Mouse (Mus musculus): ENCODE measurements around the gene Ngb.

Ngb gene

GRCm38 (mm10) chr12:87102165-87102631, at the start of gene Ngb:
Gene Ngb, minus strand, starts transcription at chr12:87102539.
- DNase-seq (ENCODE audit: low read depth): no peak

GRCm38 (mm10) chr12:87149471-87149870, 47.1 kb upstream of the Ngb start:
- no peak for DNase-seq (ENCODE audit: low read depth)

DNA sequence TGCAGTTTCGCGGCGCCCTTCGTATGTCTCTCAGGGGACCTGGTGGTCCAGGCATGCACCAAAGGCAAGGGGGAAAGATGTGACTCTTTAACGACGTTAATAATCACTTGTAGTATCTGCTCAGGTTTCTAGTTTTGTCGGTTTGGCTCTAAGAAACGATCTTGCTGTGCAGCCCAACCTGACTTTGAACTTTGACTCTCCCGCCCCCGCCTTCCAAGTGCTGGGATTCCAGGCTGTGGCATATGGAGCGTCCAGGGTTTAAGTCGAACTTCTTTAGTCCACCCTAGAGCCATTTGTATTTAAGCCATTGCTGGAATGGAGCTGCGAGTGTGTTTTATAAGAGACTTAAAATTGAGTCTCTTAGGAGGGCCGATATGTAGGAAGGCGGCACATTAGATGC, 45.8 kb upstream of the Ngb start:
- DNase-seq (ENCODE audit: low read depth): peak; percentile 33

DNA sequence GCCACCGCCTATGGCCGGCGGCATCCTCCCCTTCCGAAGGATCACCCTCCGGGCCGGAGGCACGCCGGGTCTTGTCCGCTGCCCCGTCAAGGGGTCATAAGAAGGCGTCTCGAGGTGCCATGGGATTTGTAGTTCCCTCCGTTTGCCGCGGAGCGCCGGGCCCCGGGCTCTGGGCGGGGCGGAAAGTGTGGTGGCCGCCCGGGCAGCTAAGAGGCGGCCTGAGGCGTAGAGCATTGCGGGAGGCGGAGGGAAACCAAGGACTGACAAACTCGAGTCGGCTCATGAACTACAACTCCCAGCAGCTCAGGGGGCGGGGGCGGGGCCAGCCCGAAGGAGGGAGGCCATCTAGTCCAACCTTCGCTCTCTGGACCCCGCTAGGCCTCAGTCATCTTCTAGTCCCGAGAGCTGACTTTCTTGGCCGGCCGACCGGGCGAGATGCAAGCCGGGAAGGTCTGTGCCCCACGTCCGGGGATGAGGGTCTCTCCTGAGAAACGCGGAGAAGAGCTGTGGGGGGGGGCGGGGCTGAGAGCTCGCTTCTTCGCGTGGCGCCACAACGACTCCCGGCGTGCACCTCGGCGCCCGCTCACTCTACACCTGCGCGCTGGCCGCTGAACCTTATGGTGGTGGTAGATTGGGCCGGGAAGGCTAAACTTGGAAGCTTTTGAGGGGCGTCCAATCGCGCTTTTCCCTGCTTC, 45.2 kb upstream of the Ngb start, which contains the start of gene Pomt2:
Gene Pomt2 (minus strand): TSS at position 574 of the 695 bp plus-strand sequence.
- DNase-seq (ENCODE audit: low read depth): peak; percentile 97

DNA sequence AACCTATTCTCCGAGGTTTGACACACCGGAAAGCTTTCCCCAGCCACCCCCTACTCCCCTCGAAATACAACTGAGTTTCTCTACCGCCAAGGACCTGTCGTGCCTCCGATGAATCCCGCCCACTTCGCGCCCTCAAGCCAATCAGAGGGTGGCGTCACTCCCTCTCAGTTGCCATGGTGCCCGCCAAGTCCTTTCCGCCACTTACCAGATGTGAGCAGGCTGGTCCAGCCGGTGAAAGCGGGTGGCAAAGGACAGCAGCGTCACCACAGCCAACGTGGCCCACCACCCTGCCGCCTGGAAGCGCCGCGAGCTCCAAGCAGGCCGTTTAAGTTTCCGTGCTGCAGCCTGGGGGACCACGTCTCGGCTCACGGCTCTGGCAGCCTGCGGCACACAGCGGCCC, 44.6 kb upstream of the Ngb start, which contains the start of gene Gstz1:
Gene Gstz1 (plus strand): TSS at position 200 of the 400 bp plus-strand sequence.
- DNase-seq (ENCODE audit: low read depth): peak; percentile 90

DNA sequence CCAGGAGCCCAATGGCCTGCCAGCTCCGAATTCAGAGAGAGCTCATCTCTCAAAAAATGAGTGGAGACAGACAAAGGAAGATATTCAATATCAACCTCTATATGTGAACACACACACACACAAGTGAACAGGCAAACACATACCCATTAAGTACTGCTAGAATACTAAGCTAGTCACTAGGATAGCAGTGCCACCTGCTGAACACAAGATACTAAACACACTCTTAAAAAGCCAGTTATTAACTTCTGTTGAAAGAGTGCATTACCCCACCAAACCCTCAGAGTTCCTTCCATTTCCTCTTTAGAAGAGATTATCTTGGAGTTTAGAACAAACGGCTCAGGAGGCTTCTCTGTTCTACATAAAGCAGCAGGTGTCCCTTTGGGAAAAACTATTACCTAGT, 39.8 kb upstream of the Ngb start:
- no peak for DNase-seq (ENCODE audit: low read depth)

DNA sequence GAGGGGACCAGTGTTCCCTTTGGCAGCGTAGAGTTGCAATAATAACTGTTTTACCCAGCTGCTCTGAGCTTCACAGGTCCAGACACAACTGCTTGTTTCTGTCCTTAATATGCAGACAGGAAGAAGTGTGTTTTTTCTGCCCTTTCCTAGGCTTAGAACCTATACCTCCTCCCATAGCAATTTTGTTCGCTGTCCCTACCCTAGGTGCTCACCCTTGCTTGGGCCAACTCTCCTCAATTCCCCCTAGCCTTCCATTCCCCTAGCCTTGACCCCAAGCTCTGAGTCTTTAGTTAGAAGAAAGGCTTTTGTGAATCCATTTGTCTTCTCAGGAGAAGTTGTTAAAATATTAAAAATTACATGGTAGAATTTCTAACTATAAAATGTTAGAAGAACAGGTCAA, 36.4 kb upstream of the Ngb start:
- DNase-seq (ENCODE audit: low read depth): no peak

DNA sequence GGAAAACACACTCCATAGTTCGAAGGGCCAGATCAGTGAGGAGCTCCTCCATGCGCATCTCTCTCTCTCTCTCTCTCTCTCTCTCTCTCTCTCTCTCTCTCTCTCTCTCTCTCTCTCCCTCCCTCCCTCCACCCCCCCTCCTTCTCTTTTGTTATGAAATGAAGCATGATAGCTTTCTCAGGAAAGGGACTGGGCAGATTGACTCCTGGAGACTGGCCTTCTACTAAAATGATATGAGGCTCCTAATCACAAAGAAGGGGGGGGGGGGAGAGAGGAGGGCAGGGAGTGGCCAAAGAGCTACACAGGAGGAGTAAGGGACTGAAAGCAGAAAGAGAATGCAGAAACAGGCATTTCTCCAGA, 36.0 kb upstream of the Ngb start:
- no peak for DNase-seq (ENCODE audit: low read depth)

GRCm38 (mm10) chr12:87137439-87138341, 35.4 kb upstream of the Ngb start:
- no peak for DNase-seq (ENCODE audit: low read depth)

GRCm38 (mm10) chr12:87132784-87133183, 30.4 kb upstream of the Ngb start:
- DNase-seq (ENCODE audit: low read depth): no peak

DNA sequence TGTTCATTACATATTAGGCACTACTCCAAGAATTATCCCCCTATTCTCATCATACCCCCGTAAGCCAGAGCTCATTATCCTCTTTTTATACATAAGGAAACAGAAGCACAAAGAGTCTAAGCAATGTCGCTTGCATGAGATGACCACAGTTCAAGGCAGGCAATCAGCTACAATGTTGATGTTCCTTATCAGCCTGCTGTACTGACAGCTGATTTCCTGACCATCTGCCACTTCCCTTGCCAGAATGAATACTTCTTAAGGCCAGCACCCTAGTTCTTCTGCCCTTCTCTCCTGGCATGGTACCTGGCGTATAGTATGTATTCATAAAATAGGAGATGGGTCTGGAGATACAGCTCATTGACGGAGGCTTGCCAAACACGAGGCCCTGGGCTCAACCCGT, 29.9 kb upstream of the Ngb start:
- DNase-seq (ENCODE audit: low read depth): no peak

GRCm38 (mm10) chr12:87131619-87132018, 29.3 kb upstream of the Ngb start:
- DNase-seq (ENCODE audit: low read depth): peak; percentile 61

DNA sequence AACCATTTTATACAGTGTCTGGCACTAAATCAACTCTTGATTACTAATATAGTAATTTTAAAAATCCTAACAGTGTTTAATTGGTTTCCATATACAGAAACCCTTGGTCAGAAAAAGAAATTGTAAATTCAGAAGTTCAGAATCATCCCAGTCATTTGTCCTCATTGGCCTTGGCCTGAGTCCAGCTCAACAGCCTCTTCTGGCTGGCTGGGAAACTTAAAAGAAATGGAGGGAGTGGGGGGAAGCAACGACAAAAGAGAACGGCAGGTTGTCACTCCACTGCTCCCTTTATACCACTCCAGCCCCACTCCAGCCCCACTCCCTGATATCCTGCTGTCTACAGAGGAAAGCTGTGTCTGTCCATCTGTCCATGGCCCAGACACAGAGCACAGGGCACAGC, 28.8 kb upstream of the Ngb start:
- no peak for DNase-seq (ENCODE audit: low read depth)

DNA sequence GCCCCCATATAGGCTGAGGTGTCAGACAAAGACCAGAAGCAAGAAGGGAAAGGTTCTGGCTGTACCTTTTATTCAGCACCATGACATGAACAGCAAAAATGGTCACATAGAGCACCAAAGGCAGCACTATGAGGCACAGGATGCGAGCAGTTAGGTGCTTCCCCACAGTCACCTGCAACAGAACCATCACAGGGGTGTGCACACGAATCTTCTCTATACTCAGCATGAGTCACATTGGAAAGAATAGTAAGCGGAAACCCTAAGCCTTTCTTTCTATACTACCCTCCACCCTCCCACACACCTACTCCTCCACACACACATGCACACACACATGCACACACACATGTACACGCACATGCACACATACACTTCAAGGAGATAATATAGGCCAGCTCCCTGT, 27.9 kb upstream of the Ngb start:
- no peak for DNase-seq (ENCODE audit: low read depth)

- DNase-seq (ENCODE audit: low read depth): no peak
Measured at GRCm38 (mm10) chr12:87127256-87127655, 24.9 kb upstream of the Ngb start.

- no peak for DNase-seq (ENCODE audit: low read depth)
Measured at GRCm38 (mm10) chr12:87121918-87122589, 19.7 kb upstream of the Ngb start.

- DNase-seq (ENCODE audit: low read depth): no peak
Measured at GRCm38 (mm10) chr12:87107357-87107977, 5.1 kb upstream of the Ngb start.

GRCm38 (mm10) chr12:87104796-87105195, 2.5 kb upstream of the Ngb start:
- peak; percentile 53 for DNase-seq (ENCODE audit: low read depth)

GRCm38 (mm10) chr12:87103471-87103870, 1.1 kb upstream of the Ngb start:
- DNase-seq (ENCODE audit: low read depth): no peak

- DNase-seq (ENCODE audit: low read depth): no peak
Measured at GRCm38 (mm10) chr12:87100331-87100730, 2.0 kb downstream of the Ngb start.

DNA sequence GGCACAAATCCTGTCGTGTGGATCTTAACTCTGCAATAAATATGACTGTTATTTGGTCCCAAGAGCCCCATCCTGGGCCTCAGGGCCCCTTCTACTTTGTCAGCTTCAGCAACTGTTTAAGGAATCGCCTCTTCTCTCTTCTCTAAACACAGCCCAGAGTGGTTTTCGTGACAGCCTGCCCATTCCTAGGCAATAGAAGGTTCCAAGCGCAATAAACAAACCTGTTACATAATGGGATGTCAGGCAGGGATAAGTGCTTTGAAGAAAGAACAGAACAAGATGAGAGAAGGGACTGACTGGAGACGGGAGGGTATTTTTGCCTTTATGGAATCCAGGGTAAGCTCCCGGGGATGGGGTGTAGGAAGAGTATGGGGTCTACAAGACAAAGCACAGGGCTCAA, 8.7 kb downstream of the Ngb start:
- DNase-seq (ENCODE audit: low read depth): peak; percentile 17

DNA sequence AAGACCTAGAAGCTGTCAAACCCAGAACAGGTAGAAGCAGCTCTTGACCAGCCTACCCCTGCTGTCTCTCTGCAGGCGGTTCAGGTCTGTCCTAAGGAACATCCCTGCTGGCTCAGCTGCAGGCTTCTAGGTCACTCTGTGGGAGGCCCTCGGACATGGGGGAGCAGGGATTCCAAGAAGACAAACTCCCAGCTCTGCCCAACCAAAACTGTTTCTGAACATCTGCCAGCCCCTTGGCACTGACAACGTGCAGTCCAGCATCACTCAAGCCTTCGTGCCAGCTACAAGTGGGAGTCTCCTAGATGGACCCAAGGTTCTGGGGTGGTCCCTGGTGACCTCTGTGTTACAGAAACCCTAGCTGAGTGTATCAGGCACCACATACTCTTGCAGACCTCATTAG, 9.1 kb downstream of the Ngb start:
- peak; percentile 50 for DNase-seq (ENCODE audit: low read depth)

Measured in NIH3T3 (cell line).